Comparison of ENCODE assay signal across 7 mouse cellular contexts in the genomic region with DNA sequence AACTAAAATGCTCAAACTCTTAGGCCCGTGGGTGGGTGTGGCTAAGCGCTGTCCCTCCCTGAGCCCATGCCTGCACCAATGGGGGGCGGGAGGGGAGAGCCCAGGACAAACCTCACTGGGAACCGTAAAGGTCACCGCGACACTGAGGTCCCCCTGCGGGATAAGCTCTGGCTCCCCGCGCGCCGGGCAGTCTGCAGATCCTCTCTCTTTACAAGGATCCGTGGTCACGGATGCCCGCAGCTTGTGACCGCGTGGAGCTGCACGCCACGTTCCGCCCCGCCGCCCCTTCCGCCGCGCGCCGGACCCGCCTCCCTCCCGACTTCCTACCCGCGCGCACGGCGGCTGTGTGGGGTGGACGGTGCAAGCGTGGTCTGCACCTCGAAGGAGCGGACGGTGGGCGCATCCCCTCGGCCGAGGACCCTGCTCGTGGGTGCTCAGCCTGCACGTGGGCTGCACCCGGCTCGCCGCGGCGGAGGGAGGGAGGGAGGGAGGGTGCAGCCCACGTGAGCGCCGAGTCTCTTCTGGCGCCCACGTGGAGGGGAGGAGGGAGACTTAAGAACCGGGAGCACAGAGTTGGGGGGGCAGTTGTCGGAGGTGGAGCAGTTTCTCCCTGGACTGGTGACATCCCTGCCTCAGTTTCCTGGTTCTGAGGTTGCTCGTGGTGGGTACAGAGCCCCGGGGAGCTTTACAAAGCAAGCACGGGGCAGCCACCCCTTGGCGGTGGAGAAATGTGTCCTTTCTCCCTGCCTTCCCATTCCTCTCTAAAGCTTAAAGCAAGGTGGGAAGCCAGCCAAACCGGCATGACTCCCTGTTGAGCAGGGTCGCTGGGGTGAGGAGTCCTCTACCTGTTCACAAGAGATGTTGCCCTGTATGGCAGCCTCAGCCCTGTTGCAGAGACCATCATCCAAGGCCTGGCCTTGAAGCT. TPM values are rescaled to one million over a fixed set of nuclear protein-coding genes. Genes with fewer than 3 reads are reported as not detected.
DNase-seq lines count a peak whose midpoint lies in the region; ATAC-seq and TF ChIP-seq lines count a peak whose summit lies in the region.

No protein-coding gene starts in this region.

- no peak for TF ChIP-seq CTCF in small intestine, adult 2 months (IDR thresholded peaks at IDR 0.05; ENCODE audit: extremely low read depth, insufficient read length, insufficient replicate concordance, low read depth, low read length)

- DNase-seq in gastrocnemius, postnatal 36 days = peak; percentile 15 to 39
- peak; percentile 82 for DNase-seq in limb, embryonic 10.5 days (ENCODE audit: low spot score)

- no peak for TF ChIP-seq POLR2A in small intestine, adult 2 months (IDR thresholded peaks at IDR 0.05; ENCODE audit: low read depth, low read length)

- H3K27me3 ChIP-seq in intestine, embryonic 16.5 days (replicated peaks; ENCODE audit: control insufficient read depth, insufficient read depth, low read length) = no peaks in the 10 kb centered on the region
- H3K27me3 ChIP-seq in limb, embryonic 10.5 days (ENCODE audit: low read depth, poor library complexity, severe bottlenecking) = no peaks in the 10 kb centered on the region
- H3K27me3 ChIP-seq in midbrain, embryonic 12.5 days = peaks cover 6% of the 10 kb centered on the region
- no peaks in the 10 kb centered on the region for H3K27me3 ChIP-seq in small intestine, adult 2 months (ENCODE audit: control insufficient read depth, insufficient read depth, low read length)

- H3K27ac ChIP-seq in intestine, embryonic 16.5 days (ENCODE audit: low read length) = peak overlapping the region; percentile 61
- H3K27ac ChIP-seq in limb, embryonic 10.5 days = peak overlapping the region; percentile 95
- no peak overlapping the region for H3K27ac ChIP-seq in midbrain, embryonic 12.5 days (replicated peaks)
- H3K27ac ChIP-seq in small intestine, adult 2 months (ENCODE audit: insufficient read depth, low read depth, low read length) = no peak overlapping the region

- H3K9me3 ChIP-seq in intestine, embryonic 16.5 days (ENCODE audit: control insufficient read depth, low read length) = no peaks in the 10 kb centered on the region
- H3K9me3 ChIP-seq in limb, embryonic 10.5 days (replicated peaks) = no peaks in the 10 kb centered on the region
- peaks cover 4% of the 10 kb centered on the region; the same call in 1 of the 2 replicates for H3K9me3 ChIP-seq in midbrain, embryonic 12.5 days

- intact Hi-C loops in gastrocnemius, postnatal 36 days (cut with DNase I) = no loop called here

- peak overlapping the region; percentile 76 for H3K9ac ChIP-seq in intestine, embryonic 16.5 days (ENCODE audit: low read depth, low read length)
- peak overlapping the region; percentile 66 for H3K9ac ChIP-seq in midbrain, embryonic 12.5 days (replicated peaks)

- no peaks in the 10 kb centered on the region for H3K36me3 ChIP-seq in intestine, embryonic 16.5 days (ENCODE audit: control insufficient read depth, insufficient read depth, low read length)
- H3K36me3 ChIP-seq in limb, embryonic 10.5 days = peaks cover 32% of the 10 kb centered on the region
- no peaks in the 10 kb centered on the region for H3K36me3 ChIP-seq in midbrain, embryonic 12.5 days
- no peaks in the 10 kb centered on the region for H3K36me3 ChIP-seq in small intestine, adult 2 months (ENCODE audit: control insufficient read depth, insufficient read depth, low read length)

- ATAC-seq in activated CD4-positive, CD25-positive, alpha-beta regulatory T cell, adult 4 months = peak; percentile 76
- peak; percentile 94 for ATAC-seq in common myeloid progenitor, adult 5-6 weeks (replicated peaks; ENCODE audit: low read depth, poor library complexity, severe bottlenecking)
- peak; percentile 96 for ATAC-seq in intestine, embryonic 16.5 days
- peak; percentile 91 for ATAC-seq in midbrain, embryonic 12.5 days (ENCODE audit: low FRiP score, low read depth)

- under 1% methylated on average over 61 of the region's 61 CpGs for WGBS in intestine, embryonic 16.5 days
- under 1% methylated on average over 52 of the region's 61 CpGs for WGBS in limb, embryonic 10.5 days
- under 1% methylated on average over 56 of the region's 61 CpGs for WGBS in midbrain, embryonic 12.5 days
- under 1% methylated on average over 52 of the region's 61 CpGs for WGBS in small intestine, adult 2 months

- H3K4me1 ChIP-seq in intestine, embryonic 16.5 days (ENCODE audit: control insufficient read depth, insufficient read depth, low read length) = peaks cover 10% of the 10 kb centered on the region
- peaks cover 24% of the 10 kb centered on the region for H3K4me1 ChIP-seq in limb, embryonic 10.5 days
- H3K4me1 ChIP-seq in midbrain, embryonic 12.5 days = peaks cover 11% of the 10 kb centered on the region
- no peaks in the 10 kb centered on the region; the same call in 1 of the 2 replicates for H3K4me1 ChIP-seq in small intestine, adult 2 months (ENCODE audit: control insufficient read depth, insufficient read depth, insufficient read length, low read length)

- peak overlapping the region; percentile 78 for H3K4me3 ChIP-seq in intestine, embryonic 16.5 days (ENCODE audit: low read length)
- peak overlapping the region; percentile 73 for H3K4me3 ChIP-seq in limb, embryonic 10.5 days
- H3K4me3 ChIP-seq in midbrain, embryonic 12.5 days = peak overlapping the region; percentile 67
- H3K4me3 ChIP-seq in small intestine, adult 2 months (ENCODE audit: low read depth, low read length) = peak overlapping the region; percentile 93

- peak overlapping the region; percentile 85 for H3K4me2 ChIP-seq in intestine, embryonic 16.5 days (ENCODE audit: low read depth, low read length)
- peak overlapping the region; percentile 79 for H3K4me2 ChIP-seq in midbrain, embryonic 12.5 days (replicated peaks)

RNA-seq across cellular contexts. Expression of a gene that starts 11.2 kb away (rescaled TPM):
- 1 to 10 TPM; 6.3 TPM for polyA plus RNA-seq in activated CD4-positive, CD25-positive, alpha-beta regulatory T cell, adult 4 months (2017; shearing (Covaris generic))
- 60.0 and 72.9 TPM in 2 replicates for total RNA-seq in common myeloid progenitor, adult 5-6 weeks (2017)
- 1 to 10 TPM; 1.2 to 1.4 TPM for total RNA-seq in gastrocnemius, postnatal 36 days (2021)
- polyA plus RNA-seq in intestine, embryonic 16.5 days (2015; fragmentation: Nextera tagmentation; extraction: Ambion mirVana) = 27.0 and 30.2 TPM in 2 replicates
- polyA plus RNA-seq in limb, embryonic 10.5 days (2016; fragmentation: Nextera tagmentation; extraction: Ambion mirVana) = 61.9 and 72.0 TPM in 2 replicates
- 14.3 and 15.5 TPM in 2 replicates for polyA plus RNA-seq in midbrain, embryonic 12.5 days (2016; fragmentation: Nextera tagmentation; extraction: Ambion mirVana)
- polyA plus RNA-seq in small intestine, adult 2 months (2012; rRNA removed) = 1.6 and 2.1 TPM in 2 replicates

Comparison
In these comparisons a context has a peak if more than half of its experiments do, and no peak if none do; other contexts are left out.
1. H3K27ac ChIP-seq: peak in intestine, embryonic 16.5 days (single experiment) and limb, embryonic 10.5 days (single experiment); none in midbrain, embryonic 12.5 days (single experiment) and small intestine, adult 2 months (single experiment).
2. Peak in every context shown above with its lines, with median percentiles within 50 percentile points of each other: ATAC-seq and H3K4me3 ChIP-seq.